Mouse (Mus musculus): ENCODE measurements around the gene Lrp1.

Lrp1 gene

DNA sequence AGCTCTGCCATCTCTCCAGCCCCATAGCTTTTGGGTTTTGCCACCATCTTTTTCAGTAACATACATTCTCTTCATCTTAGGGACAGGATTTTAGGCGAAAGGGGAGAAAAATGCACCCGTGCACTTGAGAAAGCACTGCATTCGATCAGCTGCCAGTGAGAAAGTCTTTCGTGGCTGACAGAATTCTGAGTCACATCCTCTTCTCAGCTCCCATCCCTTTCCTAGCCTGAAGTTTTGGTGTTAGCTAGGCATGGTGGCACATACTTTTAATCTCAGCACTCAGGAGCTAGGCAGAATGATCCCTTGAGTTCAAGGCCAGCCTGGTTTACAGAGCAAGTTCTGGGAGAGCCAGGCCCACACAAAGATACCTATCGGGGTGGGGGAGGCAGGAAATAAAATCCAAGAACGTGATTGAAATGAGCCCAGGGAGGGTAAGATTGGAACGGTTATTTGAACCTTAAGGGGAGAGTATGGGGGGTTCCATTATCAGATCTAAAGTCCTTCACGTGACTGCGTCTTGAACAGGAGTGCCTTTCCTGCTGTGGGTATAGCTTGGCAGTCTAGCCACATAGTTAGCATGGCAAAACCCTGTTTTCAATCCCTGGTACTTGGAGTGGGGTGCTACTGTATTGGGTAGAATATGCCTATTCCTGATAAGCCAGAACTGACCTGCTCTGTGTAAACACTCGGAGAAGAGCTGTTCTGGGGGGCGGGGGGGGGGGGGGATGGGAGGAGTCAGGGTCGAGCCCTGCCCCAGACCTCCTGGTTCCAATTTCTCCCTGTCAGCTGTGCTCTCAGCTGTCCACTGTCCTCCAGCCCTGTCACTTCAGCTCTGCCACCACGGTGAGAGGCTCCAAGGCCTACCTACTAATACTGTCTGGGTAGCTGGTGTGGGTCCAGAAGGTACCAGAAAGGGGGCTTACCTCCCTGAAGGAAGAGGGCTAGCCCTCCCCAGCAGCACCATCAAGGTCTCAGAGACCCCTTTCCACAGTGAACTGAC, 119.8 kb downstream of the Lrp1 start, which contains the start of gene Stac3:
Gene Stac3, plus strand, starts transcription at position 793 of the 1,000 bp plus-strand sequence.
- Histone ChIP-seq H3K4me3 (replicated peaks; ENCODE audit: low read length) (no peak within 1 kb of the TSS), H3K27me3 (ENCODE audit: insufficient read depth, low read length) (peaks cover 18% of the 10 kb centered on the region; the same call in 1 of the 2 replicates), H3K9me3 (ENCODE audit: low read length) (no peaks in the 10 kb centered on the region), H3K36me3 (ENCODE audit: insufficient read depth, low read length) (peaks cover 31% of the 10 kb centered on the region), H3K4me1 (replicated peaks; ENCODE audit: low read depth, low read length) (peaks cover 17% of the 10 kb centered on the region)
- TF ChIP-seq NANOG (IDR thresholded peaks at IDR 0.05; ENCODE audit: borderline replicate concordance, low read length) (no peak), POU5F1 (IDR thresholded peaks at IDR 0.05; ENCODE audit: borderline replicate concordance, low read length) (no peak), CTCF (conservative IDR thresholded peaks at IDR 0.05; ENCODE audit: low read length) (no peak)

GRCm38 (mm10) chr10:127500042-127500441, 120.9 kb downstream of the Lrp1 start:
- Histone ChIP-seq H3K4me3 (replicated peaks; ENCODE audit: low read length) (no peak overlapping the region), H3K9me3 (ENCODE audit: low read length) (no peaks in the 10 kb centered on the region), H3K4me1 (replicated peaks; ENCODE audit: low read depth, low read length) (peaks cover 17% of the 10 kb centered on the region), H3K36me3 (ENCODE audit: insufficient read depth, low read length) (peaks cover 41% of the 10 kb centered on the region), H3K27me3 (ENCODE audit: insufficient read depth, low read length) (peaks cover 18% of the 10 kb centered on the region; the same call in 1 of the 2 replicates)
- TF ChIP-seq POU5F1 (IDR thresholded peaks at IDR 0.05; ENCODE audit: borderline replicate concordance, low read length) (no peak), NANOG (IDR thresholded peaks at IDR 0.05; ENCODE audit: borderline replicate concordance, low read length) (no peak), CTCF (conservative IDR thresholded peaks at IDR 0.05; ENCODE audit: low read length) (no peak)

DNA sequence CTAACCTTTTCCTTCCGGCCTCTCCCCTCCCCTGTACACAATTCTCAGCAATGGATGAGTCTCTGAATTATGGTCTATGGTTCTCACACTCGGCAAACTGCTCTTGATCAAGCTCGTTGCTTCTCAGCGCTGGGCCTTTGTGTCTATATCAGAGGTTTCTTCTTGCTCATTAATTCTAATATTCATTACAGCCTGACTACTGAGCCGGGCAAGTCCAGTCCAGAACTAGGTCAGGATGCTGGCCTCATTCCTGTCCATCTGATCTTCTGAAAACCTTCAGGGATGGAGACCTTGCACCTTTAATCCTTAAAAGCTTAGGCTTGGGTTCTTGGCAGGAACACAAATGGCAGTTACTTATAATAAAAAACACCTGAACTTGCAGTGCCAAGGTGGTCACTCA, 121.4 kb downstream of the Lrp1 start:
- Histone ChIP-seq H3K36me3 (ENCODE audit: insufficient read depth, low read length) (peaks cover 46% of the 10 kb centered on the region), H3K9me3 (ENCODE audit: low read length) (no peaks in the 10 kb centered on the region), H3K4me1 (replicated peaks; ENCODE audit: low read depth, low read length) (peaks cover 17% of the 10 kb centered on the region), H3K4me3 (replicated peaks; ENCODE audit: low read length) (no peak overlapping the region), H3K27me3 (ENCODE audit: insufficient read depth, low read length) (peaks cover 15% of the 10 kb centered on the region; the same call in 1 of the 2 replicates)
- no peak for TF ChIP-seq POU5F1 (IDR thresholded peaks at IDR 0.05; ENCODE audit: borderline replicate concordance, low read length)
- no peak for TF ChIP-seq NANOG (IDR thresholded peaks at IDR 0.05; ENCODE audit: borderline replicate concordance, low read length)
- no peak for TF ChIP-seq CTCF (conservative IDR thresholded peaks at IDR 0.05; ENCODE audit: low read length)

- TF ChIP-seq CTCF (conservative IDR thresholded peaks at IDR 0.05; ENCODE audit: low read length), result no peak
- no peak for TF ChIP-seq NANOG (IDR thresholded peaks at IDR 0.05; ENCODE audit: borderline replicate concordance, low read length)
- TF ChIP-seq POU5F1 (IDR thresholded peaks at IDR 0.05; ENCODE audit: borderline replicate concordance, low read length), result no peak
These were observed 124.8 kb downstream of the Lrp1 start for GRCm38 (mm10) chr10:127496156-127496555.

DNA sequence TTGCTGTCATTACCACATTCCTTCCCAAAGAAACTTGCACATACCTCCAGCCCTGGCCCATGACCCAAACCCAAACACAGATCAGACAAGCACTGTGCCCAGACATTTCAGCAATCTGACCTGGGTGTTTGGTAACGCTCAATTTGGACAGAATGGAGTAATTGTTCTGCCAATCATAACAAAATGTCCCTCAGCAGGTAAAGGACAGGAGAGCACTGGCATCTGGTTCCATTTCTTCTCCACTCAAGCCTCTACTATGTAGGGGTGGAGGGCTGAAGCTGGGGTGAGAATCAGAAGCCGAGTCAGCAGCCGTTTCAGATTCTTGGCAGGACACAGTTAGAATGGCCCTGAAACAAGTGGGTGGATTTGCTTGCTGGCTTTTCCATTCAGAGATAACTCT, 128.8 kb downstream of the Lrp1 start:
- H3K9me3 ChIP-seq (ENCODE audit: low read length), result no peaks in the 10 kb centered on the region
- H3K4me3 ChIP-seq (replicated peaks; ENCODE audit: low read length), result no peak overlapping the region
- H3K27me3 ChIP-seq (ENCODE audit: insufficient read depth, low read length), result no peaks in the 10 kb centered on the region
- TF ChIP-seq NANOG (IDR thresholded peaks at IDR 0.05; ENCODE audit: borderline replicate concordance, low read length) (no peak), POU5F1 (IDR thresholded peaks at IDR 0.05; ENCODE audit: borderline replicate concordance, low read length) (no peak), CTCF (conservative IDR thresholded peaks at IDR 0.05; ENCODE audit: low read length) (no peak)
- H3K4me1 ChIP-seq (replicated peaks; ENCODE audit: low read depth, low read length), result peaks cover 14% of the 10 kb centered on the region
- H3K36me3 ChIP-seq (ENCODE audit: insufficient read depth, low read length), result peaks cover 93% of the 10 kb centered on the region

More at GRCm38 (mm10) chr10:127496156-127496555, 124.8 kb downstream of the Lrp1 start:
- Histone ChIP-seq H3K4me3 (replicated peaks; ENCODE audit: low read length) (no peak overlapping the region), H3K36me3 (ENCODE audit: insufficient read depth, low read length) (peaks cover 78% of the 10 kb centered on the region), H3K9me3 (ENCODE audit: low read length) (no peaks in the 10 kb centered on the region), H3K27me3 (ENCODE audit: insufficient read depth, low read length) (no peaks in the 10 kb centered on the region), H3K4me1 (replicated peaks; ENCODE audit: low read depth, low read length) (peaks cover 23% of the 10 kb centered on the region)

- no peak overlapping the region for H3K4me3 ChIP-seq (replicated peaks; ENCODE audit: low read length)
- no peaks in the 10 kb centered on the region for H3K27me3 ChIP-seq (ENCODE audit: insufficient read depth, low read length)
- peaks cover 13% of the 10 kb centered on the region for H3K4me1 ChIP-seq (replicated peaks; ENCODE audit: low read depth, low read length)
- no peak for TF ChIP-seq CTCF (conservative IDR thresholded peaks at IDR 0.05; ENCODE audit: low read length)
- TF ChIP-seq POU5F1 (IDR thresholded peaks at IDR 0.05; ENCODE audit: borderline replicate concordance, low read length), result no peak
- TF ChIP-seq NANOG (IDR thresholded peaks at IDR 0.05; ENCODE audit: borderline replicate concordance, low read length), result no peak
- H3K9me3 ChIP-seq (ENCODE audit: low read length), result no peaks in the 10 kb centered on the region
- H3K36me3 ChIP-seq (ENCODE audit: insufficient read depth, low read length), result peaks cover 87% of the 10 kb centered on the region
These were observed 129.8 kb downstream of the Lrp1 start for GRCm38 (mm10) chr10:127491128-127491512.

DNA sequence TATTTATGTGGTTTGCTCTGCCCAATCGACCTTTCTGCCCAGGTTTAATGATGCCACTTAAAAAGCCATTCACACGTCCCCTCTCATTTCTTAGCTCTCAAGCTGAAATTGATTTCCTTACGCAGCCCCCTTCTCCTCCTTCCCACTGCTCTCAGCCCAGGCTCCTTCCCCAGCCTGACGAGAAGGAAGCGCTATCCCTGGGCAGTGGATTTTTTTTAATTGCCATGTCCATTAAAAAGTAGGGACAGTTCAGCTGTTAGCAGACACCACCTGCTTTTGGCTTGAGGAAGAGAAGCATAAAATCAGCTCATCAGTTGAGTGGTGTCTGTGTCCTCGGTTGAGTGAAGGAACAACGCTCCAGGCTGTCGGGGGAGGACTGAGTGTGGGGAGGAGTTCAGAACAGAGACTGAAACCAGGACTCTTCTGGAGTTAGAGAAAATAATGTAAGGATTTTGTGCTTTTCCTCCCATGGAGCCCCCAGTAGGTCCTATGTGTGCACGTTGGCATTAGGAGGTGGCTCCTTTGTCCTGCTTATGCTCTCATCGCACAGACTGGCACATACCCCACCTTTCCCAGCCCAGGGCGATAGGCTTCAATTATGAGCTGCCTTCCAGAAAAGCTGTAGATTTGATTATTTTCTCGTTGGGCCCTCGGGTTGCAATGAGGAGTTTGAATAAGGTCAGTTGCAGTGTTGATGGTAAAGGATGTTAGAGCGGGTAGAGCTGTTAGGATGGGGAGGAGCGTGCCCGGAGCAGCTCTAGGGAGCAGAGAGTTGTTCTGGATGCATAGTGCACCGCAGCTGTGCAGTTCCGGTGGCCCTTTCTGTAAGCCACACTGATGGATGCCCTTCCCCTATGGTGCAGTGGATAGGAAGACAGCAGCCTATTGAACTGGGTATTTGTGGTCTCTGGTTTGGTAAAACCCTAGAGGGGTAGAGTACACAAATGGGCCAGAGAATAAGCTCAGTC, 130.5 kb downstream of the Lrp1 start:
- Histone ChIP-seq H3K4me1 (replicated peaks; ENCODE audit: low read depth, low read length) (peaks cover 13% of the 10 kb centered on the region), H3K9me3 (ENCODE audit: low read length) (no peaks in the 10 kb centered on the region), H3K4me3 (replicated peaks; ENCODE audit: low read length) (no peak overlapping the region), H3K27me3 (ENCODE audit: insufficient read depth, low read length) (no peaks in the 10 kb centered on the region), H3K36me3 (ENCODE audit: insufficient read depth, low read length) (peaks cover 85% of the 10 kb centered on the region)
- TF ChIP-seq NANOG (IDR thresholded peaks at IDR 0.05; ENCODE audit: borderline replicate concordance, low read length), result no peak
- no peak for TF ChIP-seq POU5F1 (IDR thresholded peaks at IDR 0.05; ENCODE audit: borderline replicate concordance, low read length)
- no peak for TF ChIP-seq CTCF (conservative IDR thresholded peaks at IDR 0.05; ENCODE audit: low read length)

Data from E14TG2a.4 (cell line).